Mouse (Mus musculus) embryo, embryonic 9.5 days (tissue): ENCODE measurements around the gene Zzz3.
A peak's percentile ranks its signal among the peaks of the same experiment; 100 is the strongest.

Source experiments
- DNase-seq: peaks from one replicate; pipeline ENCODE4 v3.0.0-alpha.2; 2017; ENCODE audit errors: extremely low spot score

The Zzz3 gene

DNA sequence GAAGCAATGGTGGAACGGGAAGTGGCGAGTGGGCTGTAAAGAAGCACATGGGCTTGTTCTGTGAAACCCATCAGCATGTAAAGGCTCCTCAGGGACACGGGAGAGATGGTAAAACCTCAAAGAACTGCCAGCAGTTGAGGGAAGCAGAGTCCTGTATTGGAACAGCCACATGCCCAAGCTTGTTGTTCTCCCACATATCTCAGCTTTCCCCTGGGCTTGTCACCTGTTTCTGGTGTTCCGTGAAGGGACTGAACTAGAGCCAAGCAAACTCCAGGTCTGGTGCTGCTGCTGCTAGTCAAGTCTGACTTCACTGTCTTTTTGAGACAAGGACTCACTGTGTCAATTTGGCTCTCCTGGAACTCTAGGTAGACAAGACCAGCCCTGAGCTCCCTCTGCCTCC lies 72.0 kb downstream of the Zzz3 start:
- DNase-seq: no peak

- no peak for DNase-seq
Measured at GRCm38 (mm10) chr3:152468032-152468431, 72.8 kb downstream of the Zzz3 start.

DNA sequence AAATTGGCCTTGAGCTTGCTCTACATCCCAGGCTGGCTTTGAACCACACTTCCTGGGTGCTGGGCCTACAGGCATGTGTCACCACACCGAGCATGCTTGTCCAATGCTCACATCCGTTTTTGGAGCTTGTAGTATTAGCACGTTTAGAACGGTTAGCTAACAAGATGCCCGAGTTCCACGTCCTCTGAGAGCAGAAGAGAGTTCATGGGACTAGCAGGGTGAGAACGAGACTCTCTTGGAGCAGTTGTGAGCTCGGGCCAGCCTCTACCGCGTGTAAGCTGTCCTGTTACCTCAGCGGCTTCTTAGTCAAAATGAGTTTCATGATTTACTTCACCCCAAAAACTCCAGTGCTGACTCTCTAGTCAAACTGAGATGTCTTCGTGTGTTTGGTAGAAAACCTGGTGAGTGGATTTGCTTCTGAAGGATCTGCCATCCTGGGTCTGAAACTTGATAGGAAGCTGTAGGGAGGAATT lies 73.3 kb downstream of the Zzz3 start:
- DNase-seq: no peak

GRCm38 (mm10) chr3:152469423-152470200 lies 74.3 kb downstream of the Zzz3 start:
- no peak for DNase-seq

DNA sequence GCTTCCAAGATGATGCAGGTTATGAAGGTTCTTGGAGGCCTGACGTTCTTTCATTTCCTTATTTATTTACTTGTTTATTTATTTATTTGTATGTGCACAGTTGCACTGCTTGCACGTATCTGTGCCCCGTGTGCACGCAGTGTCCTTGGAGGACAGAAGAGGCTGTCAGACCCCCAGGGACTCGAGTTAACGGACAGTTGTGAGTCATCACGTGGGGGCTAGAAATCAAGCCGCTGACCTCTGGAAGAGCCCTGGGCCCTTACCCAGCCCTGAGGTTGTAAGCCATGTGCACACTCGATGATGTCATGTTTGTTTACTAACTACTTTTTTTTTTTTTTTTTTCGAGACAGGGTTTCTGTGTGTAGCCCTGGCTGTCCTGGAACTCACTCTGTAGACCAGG lies 75.1 kb downstream of the Zzz3 start:
- DNase-seq: no peak

GRCm38 (mm10) chr3:152472676-152473075 lies 77.4 kb downstream of the Zzz3 start:
- no peak for DNase-seq

DNA sequence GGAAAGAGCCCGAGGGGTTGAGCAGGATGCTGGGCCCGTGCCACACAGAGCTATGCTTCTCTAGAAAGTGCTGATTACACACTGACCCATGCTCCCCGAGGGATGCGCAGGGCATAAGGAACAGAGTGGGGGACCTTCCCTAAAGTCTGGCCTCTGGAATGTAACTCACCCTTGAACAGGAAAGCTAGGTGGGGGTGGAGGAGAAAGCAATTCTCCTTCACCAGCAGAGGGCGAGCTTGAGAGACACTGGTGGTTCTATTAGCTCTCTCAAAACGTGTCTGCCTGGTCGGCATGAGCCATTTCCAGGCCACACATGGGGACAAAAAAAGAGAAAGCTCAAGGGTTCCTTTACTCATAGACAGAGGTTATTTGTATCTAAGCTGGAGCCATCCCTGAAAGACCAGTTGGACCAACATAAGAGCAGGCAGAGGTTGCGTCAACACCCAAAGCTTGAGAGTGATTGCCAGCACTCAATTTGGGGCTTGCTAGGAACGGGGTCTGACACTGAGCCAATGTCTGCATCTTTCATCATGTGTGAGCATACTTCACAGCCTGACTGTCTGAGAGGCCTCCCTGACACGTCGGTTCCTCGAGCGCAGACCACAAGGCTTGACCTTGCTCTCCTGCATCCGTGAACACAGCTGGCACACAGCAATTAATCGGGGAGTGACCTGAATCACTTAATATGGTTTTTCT lies 79.5 kb downstream of the Zzz3 start:
- DNase-seq: peak; percentile 75

- DNase-seq: no peak
Measured at GRCm38 (mm10) chr3:152475278-152475669, 80.0 kb downstream of the Zzz3 start.

DNA sequence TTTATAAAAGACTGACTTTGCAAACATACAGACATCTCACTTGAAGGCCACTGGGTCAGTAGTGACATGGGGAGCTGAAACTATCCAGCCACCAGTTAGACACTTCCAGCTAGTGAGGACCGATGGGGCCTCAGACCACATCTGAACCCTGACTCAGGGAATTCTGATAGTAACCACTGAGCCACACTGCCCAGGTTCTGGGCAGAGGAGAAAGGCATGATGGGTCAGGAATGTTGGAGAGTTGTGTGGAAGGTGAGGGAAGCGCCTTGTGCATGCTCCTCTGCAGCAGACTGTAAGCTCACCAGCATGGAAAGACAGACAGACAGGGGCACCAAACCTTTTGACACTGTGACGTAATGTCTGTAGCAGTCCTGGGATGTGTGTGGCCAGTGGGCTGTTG lies 80.6 kb downstream of the Zzz3 start:
- no peak for DNase-seq

DNA sequence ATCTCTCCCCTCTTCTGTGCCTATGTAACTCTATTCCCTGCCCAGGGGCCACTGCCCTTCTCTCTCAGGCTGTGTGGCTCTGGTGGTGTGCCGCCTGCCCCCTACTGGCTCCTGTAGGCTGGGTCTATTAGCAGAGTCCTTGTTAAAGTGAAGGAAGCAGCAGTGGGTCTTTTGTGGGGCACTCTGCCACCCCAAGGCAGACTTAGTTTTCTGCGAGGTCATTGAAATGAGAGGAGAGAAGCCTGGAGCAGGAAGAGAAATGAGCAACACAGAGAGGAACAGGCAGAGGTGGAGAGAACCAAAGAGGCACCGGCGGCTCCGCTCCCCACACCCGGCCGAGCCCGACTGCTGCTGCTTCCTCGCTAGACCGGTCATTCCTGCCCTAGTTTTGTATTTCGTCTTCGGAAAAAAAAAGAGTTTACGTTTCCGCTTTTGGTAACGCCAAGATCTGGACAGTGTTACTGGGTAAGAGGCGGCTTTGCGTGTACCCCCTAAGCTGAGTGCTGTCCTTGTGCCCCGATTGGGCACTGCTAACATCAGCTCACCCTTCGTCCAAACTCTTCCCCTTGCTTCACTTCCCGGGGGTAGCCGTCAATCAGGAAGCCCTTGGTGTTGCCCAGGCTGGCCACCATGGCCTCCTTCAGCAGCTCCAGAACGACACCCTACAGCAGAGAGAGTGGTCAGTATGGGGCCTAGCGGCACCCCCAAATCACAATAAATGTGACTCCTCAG lies 82.7 kb downstream of the Zzz3 start:
- DNase-seq: peak; percentile 77

DNA sequence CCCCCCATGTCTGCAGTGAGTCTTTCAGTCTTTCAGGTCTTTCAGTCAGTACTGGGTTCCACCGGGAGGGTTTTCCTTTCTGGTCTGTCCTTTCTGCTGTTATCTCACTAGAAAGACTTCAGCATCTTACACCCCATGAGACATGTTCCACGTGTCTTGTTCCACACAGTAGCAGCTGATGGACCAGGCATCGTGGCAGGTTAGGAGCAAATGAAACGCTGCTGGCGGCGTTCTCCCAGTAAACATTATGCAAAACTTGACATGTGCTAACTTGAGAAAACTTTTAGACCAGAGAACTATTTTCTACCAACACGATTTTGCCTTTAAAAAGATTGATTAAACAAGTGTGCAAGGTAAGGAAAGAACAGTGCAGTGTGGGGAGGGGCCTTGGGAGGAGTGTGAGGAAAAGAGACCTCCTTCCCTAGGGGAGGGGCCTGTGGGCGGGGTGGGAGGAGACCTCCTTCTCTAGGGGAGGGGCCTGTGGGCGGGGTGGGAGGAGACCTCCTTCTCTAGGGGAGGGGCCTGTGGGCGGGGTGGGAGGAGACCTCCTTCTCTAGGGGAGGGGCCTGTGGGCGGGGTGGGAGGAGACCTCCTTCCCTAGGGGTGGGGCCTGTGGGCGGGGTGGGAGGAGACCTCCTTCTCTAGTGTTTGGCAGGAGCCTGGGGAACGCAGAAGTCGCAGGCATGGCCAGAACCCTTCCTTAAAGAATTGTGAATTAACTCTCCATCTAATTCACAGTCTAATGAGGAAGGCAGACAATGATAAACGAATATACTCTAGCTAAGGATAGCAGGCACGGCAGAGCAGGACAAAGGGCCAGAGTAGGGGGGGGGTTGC lies 83.5 kb downstream of the Zzz3 start:
- peak; percentile 75 for DNase-seq

DNA sequence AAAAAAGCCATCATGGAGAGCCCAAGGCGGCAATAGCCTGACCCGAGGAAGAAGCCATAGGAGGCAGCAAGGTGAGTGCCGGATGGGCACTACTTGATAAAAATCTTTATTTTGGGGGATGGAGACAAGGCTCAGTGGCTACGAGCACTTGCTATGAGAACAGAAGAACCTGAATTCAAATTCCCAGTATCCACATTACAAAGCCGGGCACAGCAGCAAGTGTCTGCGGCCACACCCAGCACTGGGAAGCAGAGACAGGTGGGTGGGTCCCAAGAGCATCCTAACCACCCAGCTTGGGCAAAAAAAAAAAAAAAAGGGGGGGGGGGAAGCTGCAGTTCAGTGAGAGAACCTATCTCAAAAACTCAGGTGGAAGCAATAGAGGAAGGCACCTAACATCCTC lies 85.1 kb downstream of the Zzz3 start:
- no peak for DNase-seq

- DNase-seq: no peak
Measured at GRCm38 (mm10) chr3:152482182-152482581, 86.9 kb downstream of the Zzz3 start.

- no peak for DNase-seq
Measured at GRCm38 (mm10) chr3:152483800-152484199, 88.5 kb downstream of the Zzz3 start.

DNA sequence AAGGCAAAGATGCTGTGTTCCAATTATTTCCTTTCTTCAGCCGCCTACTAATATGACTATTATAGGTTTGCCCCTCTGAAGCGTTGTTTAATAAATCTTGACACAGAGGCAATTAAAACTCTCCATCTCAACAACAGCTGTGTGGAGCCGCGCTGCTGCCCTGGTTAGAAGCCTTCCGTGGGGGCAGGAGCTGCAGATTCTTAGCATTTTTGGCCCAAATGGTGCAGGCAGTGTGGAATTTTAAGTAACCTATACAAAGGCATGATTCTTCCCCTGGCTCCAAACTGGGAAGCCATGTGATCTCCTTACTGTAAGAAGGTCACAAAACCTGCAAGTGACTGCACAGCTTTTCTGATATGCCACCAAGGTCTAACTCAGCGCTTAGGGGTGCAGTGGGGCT lies 88.9 kb downstream of the Zzz3 start:
- DNase-seq: no peak

GRCm38 (mm10) chr3:152488964-152489363 lies 93.7 kb downstream of the Zzz3 start:
- DNase-seq: no peak

DNA sequence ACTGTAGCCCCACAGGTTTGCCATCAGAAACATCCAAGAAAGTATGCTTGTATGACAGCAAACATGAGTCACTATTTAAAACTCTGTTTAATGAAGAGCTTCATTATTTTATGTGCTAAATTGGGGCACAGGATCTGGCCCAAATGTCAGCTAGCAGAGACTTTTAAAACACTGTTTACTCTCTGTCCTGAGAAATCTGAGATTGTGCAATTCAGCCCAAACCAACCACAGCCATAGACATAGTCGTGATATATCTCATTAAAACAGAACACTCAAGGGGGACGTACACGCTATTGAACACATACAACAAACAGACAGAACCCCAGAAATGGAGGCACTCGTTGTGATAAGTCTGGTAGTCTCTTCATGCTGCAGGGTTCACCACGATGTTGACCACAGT lies 95.2 kb downstream of the Zzz3 start:
- DNase-seq: no peak

GRCm38 (mm10) chr3:152492241-152492640 lies 97.0 kb downstream of the Zzz3 start:
- no peak for DNase-seq

GRCm38 (mm10) chr3:152493813-152494212 lies 98.5 kb downstream of the Zzz3 start:
- DNase-seq: no peak

- DNase-seq: no peak
Measured at GRCm38 (mm10) chr3:152494667-152495360, 99.5 kb downstream of the Zzz3 start.

DNA sequence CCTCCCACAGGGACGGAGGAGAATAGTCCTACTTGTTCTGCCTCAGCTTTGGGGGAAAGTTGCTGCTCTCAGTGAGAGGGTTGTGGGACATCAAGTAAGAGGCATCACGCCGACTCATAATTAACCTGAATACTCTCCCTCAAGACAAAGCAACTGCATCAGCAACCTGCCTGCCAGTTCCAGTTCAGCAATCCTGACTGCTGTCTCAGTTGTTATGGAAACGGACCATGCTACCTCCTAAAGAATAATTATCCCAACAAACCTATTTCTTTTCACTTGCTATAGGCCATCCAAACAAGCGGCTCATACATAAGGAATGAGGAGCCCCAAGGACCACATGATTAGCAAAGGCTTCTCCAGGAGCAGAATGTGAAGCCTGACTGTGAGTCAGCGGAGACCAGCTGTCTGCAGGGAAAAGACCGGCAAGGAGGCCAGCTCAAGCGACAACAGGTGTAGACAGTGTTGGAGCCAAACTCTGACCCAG lies 100.2 kb downstream of the Zzz3 start:
- no peak for DNase-seq
